8 mouse cellular contexts compared by ENCODE assay signal in genomic region chr2:122147508-122148241, GRCm38 (mm10). TPM values are rescaled to one million over a fixed set of nuclear protein-coding genes. Genes with fewer than 3 reads are reported as not detected.
DNase-seq lines count a peak whose midpoint lies in the region; ATAC-seq lines count a peak whose summit lies in the region.

Gene B2m, plus strand, starts transcription at chr2:122147686.

- DNase-seq in adipocyte (ENCODE audit: low spot score): peak; percentile 98
- DNase-seq in embryo, embryonic 10 days (ENCODE audit: low spot score): peak; percentile 97
- peak; percentile 92 for DNase-seq in gastrocnemius, postnatal 10 days
- DNase-seq in induced T-regulatory cell, adult 2 months (ENCODE audit: low read depth): peak; percentile 99
- peak; percentile 79 to 96 for DNase-seq in left cerebral cortex, adult 9 months (ENCODE audit: low spot score in 2 of 2)
- DNase-seq in right cerebral cortex, postnatal 14 days: peak; percentile 91
- DNase-seq in urinary bladder, postnatal 36 days (ENCODE audit: low spot score in 2 of 2): peak; percentile 94 to 95

- peak; percentile 79 for ATAC-seq in megakaryocyte progenitor cell, adult 5-6 weeks (replicated peaks; ENCODE audit: poor library complexity)

RNA-seq across cellular contexts. Expression of gene B2m, which starts in this region (rescaled TPM):
- total RNA-seq in gastrocnemius, postnatal 10 days (2021): 100 to 1,000 TPM; 109 to 137 TPM
- total RNA-seq in megakaryocyte progenitor cell, adult 5-6 weeks (2015): 3,812 and 4,089 TPM in 2 replicates
- 1,717 and 2,014 TPM in 2 replicates for total RNA-seq in megakaryocyte progenitor cell, adult 5-6 weeks (2017)

Comparison
In these comparisons a context has a peak if more than half of its experiments do, and no peak if none do; other contexts are left out.
1. Peak in every context shown above with its lines: DNase-seq and ATAC-seq.
2. RNA of gene B2m (total RNA-seq): 1,717 to 4,089 TPM in megakaryocyte progenitor cell, adult 5-6 weeks; 109 to 137 TPM in gastrocnemius, postnatal 10 days; every median in the first group is over 10 times any median in the second.